Mouse (Mus musculus): Measurements from ENCODE around the gene Tas2r131. TPM values are rescaled to one million over a fixed set of nuclear protein-coding genes. Genes with fewer than 3 reads are reported as not detected.
"Not testable (repeated sequence)": the region's sequence is repeated elsewhere in the genome, so short reads cannot be mapped to it uniquely, and the experiment has no call there.

Gene Tas2r131
- not detected in 2 replicates for total RNA-seq (2014; rRNA removed)
- not detected in 2 replicates for polyA plus RNA-seq (2015; fragmentation: Nextera tagmentation; extraction: Ambion mirVana)

DNA sequence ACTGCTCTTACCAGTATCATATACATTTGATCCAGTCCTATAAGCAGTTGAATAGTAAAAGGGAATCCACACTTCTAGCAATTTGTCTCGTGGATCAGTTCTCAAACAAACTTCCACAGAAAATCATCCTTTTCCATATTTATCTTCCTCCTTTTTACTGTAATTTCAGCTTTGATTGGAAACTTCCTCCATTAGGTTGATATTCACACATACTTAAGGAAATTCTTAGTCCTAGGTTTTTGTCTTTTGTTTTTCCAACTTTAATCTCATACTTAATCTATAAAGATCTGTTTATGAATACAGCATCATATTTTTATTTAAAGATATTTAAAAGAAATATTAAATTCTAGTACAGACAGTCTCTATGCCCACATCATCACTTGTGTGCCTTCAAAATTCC is at the start of gene Tas2r131:
Tas2r131 (minus strand) TSS at position 101 of the 400 bp plus-strand sequence.
- Histone ChIP-seq H3K36me3 (ENCODE audit: insufficient read depth, low read length) (no peaks in the 10 kb centered on the region), H3K27me3 (ENCODE audit: insufficient read depth, low read length) (no peaks in the 10 kb centered on the region), H3K4me3 (ENCODE audit: low read depth, low read length) (no peak within 1 kb of the TSS), H3K9ac (replicated peaks; ENCODE audit: low read length, poor library complexity, severe bottlenecking) (no peak within 1 kb of the TSS), H3K9me3 (ENCODE audit: low read length) (no peaks in the 10 kb centered on the region), H3K4me2 (ENCODE audit: low read depth, low read length, poor library complexity, severe bottlenecking) (no peak within 1 kb of the TSS), H3K4me1 (ENCODE audit: insufficient read depth, low read length) (no peaks in the 10 kb centered on the region), H3K27ac (ENCODE audit: low read depth, low read length) (no peak within 1 kb of the TSS)
- no peak for ATAC-seq (ENCODE audit: low FRiP score)
- WGBS: 60% methylated on average over 1 of the region's 1 CpGs
- no peak for TF ChIP-seq CTCF (IDR thresholded peaks at IDR 0.05)
- DNase-seq (ENCODE audit: low spot score): no peak

DNA sequence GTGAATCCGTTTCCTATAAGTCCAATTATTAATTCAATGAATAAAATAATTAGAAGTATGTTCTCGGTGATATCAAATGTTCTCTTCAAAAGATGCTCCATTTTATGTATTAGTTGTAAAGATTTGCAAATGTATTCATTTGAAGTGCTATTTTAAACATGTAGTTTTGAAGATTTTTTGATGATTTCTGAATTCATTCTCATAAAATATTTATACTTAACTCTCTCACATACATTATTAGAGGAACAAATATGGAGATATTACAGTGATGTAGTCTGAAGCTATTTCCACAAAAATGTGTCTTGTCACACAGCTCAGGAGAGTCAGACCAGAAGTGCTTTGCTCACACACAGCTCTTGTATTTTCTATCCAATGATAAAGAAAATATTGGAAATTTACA is 23.1 kb upstream of the Tas2r131 start, which contains the start of gene Tas2r109:
Tas2r109 (minus strand) TSS at position 101 of the 400 bp plus-strand sequence.
- Histone ChIP-seq H3K9me3 (ENCODE audit: low read length) (no peaks in the 10 kb centered on the region), H3K4me1 (ENCODE audit: insufficient read depth, low read length) (no peaks in the 10 kb centered on the region), H3K9ac (replicated peaks; ENCODE audit: low read length, poor library complexity, severe bottlenecking) (no peak within 1 kb of the TSS), H3K36me3 (ENCODE audit: insufficient read depth, low read length) (no peaks in the 10 kb centered on the region), H3K4me2 (ENCODE audit: low read depth, low read length, poor library complexity, severe bottlenecking) (no peak within 1 kb of the TSS), H3K27ac (ENCODE audit: low read depth, low read length) (no peak within 1 kb of the TSS), H3K4me3 (ENCODE audit: low read depth, low read length) (no peak within 1 kb of the TSS), H3K27me3 (ENCODE audit: insufficient read depth, low read length) (no peaks in the 10 kb centered on the region)
- 69% methylated on average over 2 of the region's 2 CpGs for WGBS
- no peak for TF ChIP-seq CTCF (IDR thresholded peaks at IDR 0.05)
- ATAC-seq (ENCODE audit: low FRiP score) (no peak), DNase-seq (ENCODE audit: low spot score) (no peak)

DNA sequence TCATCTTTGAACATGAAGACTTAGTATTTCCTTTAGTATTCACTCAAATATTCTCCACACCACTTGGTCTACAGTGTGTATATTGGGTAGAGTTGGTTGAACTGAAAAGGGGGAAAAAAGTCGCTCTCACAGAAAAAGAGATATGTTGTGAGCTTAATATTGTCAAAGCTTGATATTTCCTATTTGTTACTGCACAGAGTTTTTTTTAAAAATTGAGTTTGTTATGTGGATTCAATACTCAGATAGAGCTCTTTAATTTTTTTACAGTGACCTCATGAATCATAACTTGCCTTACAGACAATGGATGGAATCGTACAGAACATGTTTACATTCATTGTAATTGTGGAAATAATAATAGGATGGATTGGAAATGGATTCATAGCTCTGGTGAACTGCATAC is 6.9 kb downstream of the Tas2r131 start, which contains the start of gene Tas2r129:
Tas2r129 (plus strand) TSS at position 301 of the 400 bp plus-strand sequence.
- no peak for ATAC-seq (ENCODE audit: low FRiP score)
- Histone ChIP-seq H3K27me3 (ENCODE audit: insufficient read depth, low read length) (no peaks in the 10 kb centered on the region), H3K36me3 (ENCODE audit: insufficient read depth, low read length) (no peaks in the 10 kb centered on the region), H3K9me3 (ENCODE audit: low read length) (no peaks in the 10 kb centered on the region), H3K9ac (replicated peaks; ENCODE audit: low read length, poor library complexity, severe bottlenecking) (no peak within 1 kb of the TSS), H3K27ac (ENCODE audit: low read depth, low read length) (no peak within 1 kb of the TSS), H3K4me2 (ENCODE audit: low read depth, low read length, poor library complexity, severe bottlenecking) (no peak within 1 kb of the TSS), H3K4me1 (ENCODE audit: insufficient read depth, low read length) (no peaks in the 10 kb centered on the region), H3K4me3 (ENCODE audit: low read depth, low read length) (no peak within 1 kb of the TSS)
- DNase-seq (ENCODE audit: low spot score): no peak
- TF ChIP-seq CTCF (IDR thresholded peaks at IDR 0.05): no peak
- WGBS: 80% methylated on average over 2 of the region's 2 CpGs

DNA sequence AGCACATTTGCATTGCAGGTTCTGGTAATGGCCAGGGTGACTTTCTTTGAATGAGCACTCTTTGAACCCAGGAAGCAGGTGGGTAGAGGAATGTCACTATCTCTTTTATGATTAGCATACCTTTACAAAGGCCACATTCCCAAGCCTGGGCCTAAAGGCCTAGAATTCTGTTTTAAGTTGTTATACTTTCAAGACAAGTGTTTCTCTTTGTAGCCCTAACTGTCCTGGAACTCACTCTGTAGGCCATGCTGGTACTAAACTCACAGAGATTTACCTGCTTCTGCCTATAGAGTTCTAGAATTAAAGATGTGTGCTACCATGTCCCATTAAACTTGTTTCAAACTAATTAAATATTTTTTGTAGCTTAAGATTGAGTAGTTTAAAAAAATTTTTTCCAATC is 16.3 kb downstream of the Tas2r131 start:
- H3K27ac ChIP-seq (ENCODE audit: low read depth, low read length); H3K27me3 ChIP-seq (ENCODE audit: insufficient read depth, low read length); DNase-seq (ENCODE audit: low spot score); ATAC-seq (ENCODE audit: low FRiP score); H3K9me3 ChIP-seq (ENCODE audit: low read length); H3K4me1 ChIP-seq (ENCODE audit: insufficient read depth, low read length); H3K9ac ChIP-seq (replicated peaks; ENCODE audit: low read length, poor library complexity, severe bottlenecking); H3K4me2 ChIP-seq (ENCODE audit: low read depth, low read length, poor library complexity, severe bottlenecking); H3K36me3 ChIP-seq (ENCODE audit: insufficient read depth, low read length); H3K4me3 ChIP-seq (ENCODE audit: low read depth, low read length): not testable (repeated sequence)

DNA sequence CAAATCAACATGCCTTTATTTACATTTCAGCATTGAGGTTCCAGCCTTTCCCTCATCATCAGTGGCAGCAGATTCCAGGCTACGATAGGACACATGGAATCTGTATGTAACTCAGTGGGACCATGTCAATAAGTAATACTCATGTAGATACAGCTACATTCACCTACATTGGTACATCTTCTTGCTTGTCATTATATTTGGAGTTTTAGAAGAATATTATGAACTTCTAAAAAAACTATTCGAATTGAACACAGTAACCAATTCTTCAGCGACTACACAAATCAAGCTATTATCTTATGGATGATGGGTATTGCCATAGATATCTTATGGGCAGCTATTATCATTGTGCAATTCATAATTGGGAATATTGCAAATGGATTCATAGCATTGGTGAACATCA is 48.4 kb downstream of the Tas2r131 start, which contains the start of gene Tas2r125:
Tas2r125 (plus strand) TSS at position 301 of the 400 bp plus-strand sequence.
- H3K4me1 ChIP-seq (ENCODE audit: insufficient read depth, low read length): no peaks in the 10 kb centered on the region
- H3K27me3 ChIP-seq (ENCODE audit: insufficient read depth, low read length): no peaks in the 10 kb centered on the region
- no peak within 1 kb of the TSS for H3K27ac ChIP-seq (ENCODE audit: low read depth, low read length)
- WGBS: 88% methylated on average over 3 of the region's 3 CpGs
- no peak within 1 kb of the TSS for H3K4me3 ChIP-seq (ENCODE audit: low read depth, low read length)
- DNase-seq (ENCODE audit: low spot score): no peak
- H3K4me2 ChIP-seq (ENCODE audit: low read depth, low read length, poor library complexity, severe bottlenecking): no peak within 1 kb of the TSS
- no peaks in the 10 kb centered on the region for H3K9me3 ChIP-seq (ENCODE audit: low read length)
- no peak for TF ChIP-seq CTCF (IDR thresholded peaks at IDR 0.05)
- ATAC-seq (ENCODE audit: low FRiP score): no peak
- no peaks in the 10 kb centered on the region for H3K36me3 ChIP-seq (ENCODE audit: insufficient read depth, low read length)
- H3K9ac ChIP-seq (replicated peaks; ENCODE audit: low read length, poor library complexity, severe bottlenecking): no peak within 1 kb of the TSS

Other genes with a start within 250 kb of the Tas2r131 start
- gene Tas2r122, start 246.0 kb downstream of the Tas2r131 start, total RNA-seq (2014; rRNA removed): not detected in 2 replicates
- not detected in 2 replicates for gene Tas2r122, start 246.0 kb downstream of the Tas2r131 start, polyA plus RNA-seq (2015; fragmentation: Nextera tagmentation; extraction: Ambion mirVana)
- not detected in 2 replicates for gene Tas2r115, start 219.9 kb downstream of the Tas2r131 start, total RNA-seq (2014; rRNA removed)
- not detected in 2 replicates for gene Tas2r115, start 219.9 kb downstream of the Tas2r131 start, polyA plus RNA-seq (2015; fragmentation: Nextera tagmentation; extraction: Ambion mirVana)
- gene Tas2r124, start 203.2 kb downstream of the Tas2r131 start, total RNA-seq (2014; rRNA removed): not detected in 2 replicates
- gene Tas2r124, start 203.2 kb downstream of the Tas2r131 start, polyA plus RNA-seq (2015; fragmentation: Nextera tagmentation; extraction: Ambion mirVana): not detected in 2 replicates
- gene Tas2r102, start 195.8 kb downstream of the Tas2r131 start, total RNA-seq (2014; rRNA removed): not detected in 2 replicates
- gene Tas2r102, start 195.8 kb downstream of the Tas2r131 start, polyA plus RNA-seq (2015; fragmentation: Nextera tagmentation; extraction: Ambion mirVana): not detected in 2 replicates
- not detected in 2 replicates for gene Tas2r136, start 179.8 kb downstream of the Tas2r131 start, total RNA-seq (2014; rRNA removed)
- gene Tas2r136, start 179.8 kb downstream of the Tas2r131 start, polyA plus RNA-seq (2015; fragmentation: Nextera tagmentation; extraction: Ambion mirVana): not detected in 2 replicates
- gene Tas2r117, start 155.1 kb downstream of the Tas2r131 start, total RNA-seq (2014; rRNA removed): not detected in 2 replicates
- not detected in 2 replicates for gene Tas2r117, start 155.1 kb downstream of the Tas2r131 start, polyA plus RNA-seq (2015; fragmentation: Nextera tagmentation; extraction: Ambion mirVana)
- not detected in 2 replicates for gene Tas2r123, start 110.8 kb downstream of the Tas2r131 start, total RNA-seq (2014; rRNA removed)
- gene Tas2r123, start 110.8 kb downstream of the Tas2r131 start, polyA plus RNA-seq (2015; fragmentation: Nextera tagmentation; extraction: Ambion mirVana): not detected in 2 replicates
- gene Tas2r116, start 102.5 kb downstream of the Tas2r131 start, total RNA-seq (2014; rRNA removed): not detected in 2 replicates
- not detected in 2 replicates for gene Tas2r116, start 102.5 kb downstream of the Tas2r131 start, polyA plus RNA-seq (2015; fragmentation: Nextera tagmentation; extraction: Ambion mirVana)
- not detected in 2 replicates for gene Tas2r110, start 89.9 kb downstream of the Tas2r131 start, total RNA-seq (2014; rRNA removed)
- not detected in 2 replicates for gene Tas2r110, start 89.9 kb downstream of the Tas2r131 start, polyA plus RNA-seq (2015; fragmentation: Nextera tagmentation; extraction: Ambion mirVana)
- not detected in 2 replicates for gene Tas2r113, start 64.9 kb downstream of the Tas2r131 start, total RNA-seq (2014; rRNA removed)
- gene Tas2r113, start 64.9 kb downstream of the Tas2r131 start, polyA plus RNA-seq (2015; fragmentation: Nextera tagmentation; extraction: Ambion mirVana): not detected in 2 replicates
- gene Tas2r125, start 48.3 kb downstream of the Tas2r131 start, total RNA-seq (2014; rRNA removed): not detected in 2 replicates
- gene Tas2r125, start 48.3 kb downstream of the Tas2r131 start, polyA plus RNA-seq (2015; fragmentation: Nextera tagmentation; extraction: Ambion mirVana): not detected in 2 replicates
- gene Tas2r129, start 6.8 kb downstream of the Tas2r131 start, total RNA-seq (2014; rRNA removed): not detected in 2 replicates
- gene Tas2r129, start 6.8 kb downstream of the Tas2r131 start, polyA plus RNA-seq (2015; fragmentation: Nextera tagmentation; extraction: Ambion mirVana): not detected in 2 replicates
- gene Tas2r109, start 23.0 kb upstream of the Tas2r131 start, total RNA-seq (2014; rRNA removed): not detected in 2 replicates
- gene Tas2r109, start 23.0 kb upstream of the Tas2r131 start, polyA plus RNA-seq (2015; fragmentation: Nextera tagmentation; extraction: Ambion mirVana): not detected in 2 replicates
- not detected in 2 replicates for gene Tas2r103, start 79.2 kb upstream of the Tas2r131 start, total RNA-seq (2014; rRNA removed)
- not detected in 2 replicates for gene Tas2r103, start 79.2 kb upstream of the Tas2r131 start, polyA plus RNA-seq (2015; fragmentation: Nextera tagmentation; extraction: Ambion mirVana)
- not detected in 2 replicates for gene Tas2r140, start 97.9 kb upstream of the Tas2r131 start, total RNA-seq (2014; rRNA removed)
- not detected in 2 replicates for gene Tas2r140, start 97.9 kb upstream of the Tas2r131 start, polyA plus RNA-seq (2015; fragmentation: Nextera tagmentation; extraction: Ambion mirVana)
- 185 and 229 TPM in 2 replicates for gene Smim10l1, start 147.0 kb upstream of the Tas2r131 start, total RNA-seq (2014; rRNA removed)
- gene Smim10l1, start 147.0 kb upstream of the Tas2r131 start, polyA plus RNA-seq (2015; fragmentation: Nextera tagmentation; extraction: Ambion mirVana): 149 and 160 TPM in 2 replicates